Mouse (Mus musculus) adrenal gland, adult (tissue): ENCODE measurements around the gene Foxm1.
A peak's percentile ranks its signal among the peaks of the same experiment; 100 is the strongest.

Experiments used
- DNase-seq, 2 experiments: peaks; one replicate each; pipeline ENCODE4 v3.0.0; 2022 to 2023; ENCODE audit warnings: low spot score in 1 of 2; ENCODE audit not compliant: inconsistent age in 2 of 2

Foxm1 gene

GRCm38 (mm10) chr6:128423496-128424268 is 60.9 kb downstream of the Foxm1 start:
- DNase-seq, result peak in 1 of 2 experiments; percentile 57

GRCm38 (mm10) chr6:128424269-128425019 is 61.7 kb downstream of the Foxm1 start, which contains the start of gene Itfg2:
TSS of gene Itfg2 (minus strand) at chr6:128424931.
- peak; percentile 97 to 100 for DNase-seq

- no peak for DNase-seq
Measured at GRCm38 (mm10) chr6:128425046-128425445, 62.3 kb downstream of the Foxm1 start.
